Comparison of ENCODE assay signal across 16 mouse cellular contexts in the genomic region with DNA sequence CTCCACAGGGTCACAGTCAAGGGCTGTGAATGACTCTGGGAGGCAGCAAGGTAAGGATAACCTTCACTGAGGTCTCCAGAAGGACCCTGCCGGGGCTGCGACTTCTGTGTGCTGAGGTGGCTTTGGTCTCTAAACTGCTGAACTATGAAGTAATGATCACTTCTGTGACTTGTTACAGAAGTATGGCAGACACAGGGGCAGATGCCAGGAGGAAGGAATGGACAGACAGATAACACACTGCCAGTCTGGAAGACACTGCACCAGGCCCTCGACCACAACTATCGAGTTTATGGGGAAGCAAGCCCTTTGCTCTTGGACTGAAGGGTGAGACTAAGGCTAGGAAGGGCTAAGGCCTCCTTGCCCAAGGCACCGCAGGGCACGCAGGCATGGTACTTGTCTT. TPM values are rescaled to one million over a fixed set of nuclear protein-coding genes. Genes with fewer than 3 reads are reported as not detected.
"Had no signal": no experiment of that assay in that cellular context is flagged by ENCODE, and none has a peak within 500 bp of the region (broad histone marks: within the 10 kb centered on the region; RNA-seq: fewer than 3 reads in every experiment).

No protein-coding gene starts in this region.

- ATAC-seq: intestine, embryonic 15.5 days; liver, embryonic 12.5 days; liver, postnatal 0 days had no signal

- H3K27me3 ChIP-seq: intestine, embryonic 15.5 days had no signal

- H3K9me3 ChIP-seq: intestine, embryonic 15.5 days; limb, embryonic 10.5 days; liver, embryonic 12.5 days; lung, embryonic 15.5 days had no signal

- H3K9ac ChIP-seq: intestine, embryonic 15.5 days; liver, postnatal 0 days; lung, embryonic 15.5 days had no signal

- H3K27ac ChIP-seq: intestine, embryonic 15.5 days; layer of hippocampus, adult 2 months; limb, embryonic 10.5 days; liver, embryonic 12.5 days; lung, embryonic 15.5 days; macrophage had no signal

- H3K4me2 ChIP-seq: intestine, embryonic 15.5 days; liver, embryonic 12.5 days; lung, embryonic 15.5 days; midbrain, embryonic 11.5 days had no signal

- DNase-seq: kidney, adult 18-20 months; kidney, postnatal 10 days; kidney, postnatal 4 days; liver, postnatal 0 days; lung, postnatal 14 days; right cerebral cortex, postnatal 25 days; thymus, postnatal 14 days had no signal

- H3K4me3 ChIP-seq: intestine, embryonic 15.5 days; layer of hippocampus, adult 2 months; limb, embryonic 10.5 days; liver, embryonic 12.5 days; lung, embryonic 15.5 days had no signal

- H3K36me3 ChIP-seq: intestine, embryonic 15.5 days had no signal

RNA-seq across cellular contexts. Expression of gene Dnaaf1, which starts 3.9 kb away (rescaled TPM):
- polyA plus RNA-seq: liver, postnatal 0 days; macrophage had no signal

RNA-seq across cellular contexts. Expression of gene Adad2, which starts 41.4 kb away (rescaled TPM):
- polyA plus RNA-seq: intestine, embryonic 15.5 days; kidney, embryonic 14.5 days; limb, embryonic 10.5 days; liver, embryonic 12.5 days; liver, postnatal 0 days; lung, embryonic 15.5 days; macrophage; neural tube, embryonic 14.5 days had no signal
